Mouse (Mus musculus): Measurements from ENCODE around the gene Aoc1. TPM values are rescaled to one million over a fixed set of nuclear protein-coding genes. Genes with fewer than 3 reads are reported as not detected.

Aoc1 gene
- polyA plus RNA-seq, 1 experiment from 2014 or later = 0.11 TPM

GRCm38 (mm10) chr6:48909229-48909628, 36.5 kb downstream of the Aoc1 start:
- H3K4me2 ChIP-seq (ENCODE audit: low read depth, low read length) = no peak overlapping the region
- no peak overlapping the region for H3K27ac ChIP-seq (ENCODE audit: low read depth)
- no peak overlapping the region for H3K4me3 ChIP-seq (ENCODE audit: low read depth, low read length)
- no peaks in the 10 kb centered on the region for H3K27me3 ChIP-seq (ENCODE audit: insufficient read depth, low read length)
- H3K9ac ChIP-seq (replicated peaks) = no peak overlapping the region
- no peaks in the 10 kb centered on the region for H3K9me3 ChIP-seq (ENCODE audit: low read length)
- ATAC-seq = no peak
- TF ChIP-seq EP300 (IDR thresholded peaks at IDR 0.05; ENCODE audit: low read depth) (no peak), CTCF (IDR thresholded peaks at IDR 0.05; ENCODE audit: low read depth) (no peak)
- 74% methylated on average over 1 of the region's 1 CpGs for WGBS (ENCODE audit: insufficient replicate concordance)
- H3K36me3 ChIP-seq (replicated peaks; ENCODE audit: insufficient read depth, low read length) = no peaks in the 10 kb centered on the region
- H3K4me1 ChIP-seq (ENCODE audit: insufficient read depth) = no peaks in the 10 kb centered on the region
- DNase-seq = no peak

- Histone ChIP-seq H3K27me3 (ENCODE audit: insufficient read depth, low read length) (no peaks in the 10 kb centered on the region), H3K4me1 (ENCODE audit: insufficient read depth) (no peaks in the 10 kb centered on the region), H3K27ac (ENCODE audit: low read depth) (no peak overlapping the region), H3K9me3 (ENCODE audit: low read length) (no peaks in the 10 kb centered on the region), H3K36me3 (replicated peaks; ENCODE audit: insufficient read depth, low read length) (no peaks in the 10 kb centered on the region), H3K4me2 (ENCODE audit: low read depth, low read length) (no peak overlapping the region), H3K9ac (replicated peaks) (no peak overlapping the region), H3K4me3 (ENCODE audit: low read depth, low read length) (no peak overlapping the region)
- DNase-seq (no peak), ATAC-seq (no peak)
- no peak for TF ChIP-seq EP300 (IDR thresholded peaks at IDR 0.05; ENCODE audit: low read depth)
- TF ChIP-seq CTCF (IDR thresholded peaks at IDR 0.05; ENCODE audit: low read depth) = peak; percentile 65
- 17% methylated on average over 3 of the region's 3 CpGs for WGBS (ENCODE audit: insufficient replicate concordance)
Measured at GRCm38 (mm10) chr6:48912033-48912432, 39.3 kb downstream of the Aoc1 start.

GRCm38 (mm10) chr6:48913587-48913986, 40.9 kb downstream of the Aoc1 start:
- no peaks in the 10 kb centered on the region for H3K27me3 ChIP-seq (ENCODE audit: insufficient read depth, low read length)
- ATAC-seq = no peak
- H3K4me1 ChIP-seq (ENCODE audit: insufficient read depth) = no peaks in the 10 kb centered on the region
- no peaks in the 10 kb centered on the region for H3K9me3 ChIP-seq (ENCODE audit: low read length)
- H3K9ac ChIP-seq (replicated peaks) = no peak overlapping the region
- no peak overlapping the region for H3K4me3 ChIP-seq (ENCODE audit: low read depth, low read length)
- DNase-seq = no peak
- 86% methylated on average over 2 of the region's 2 CpGs for WGBS (ENCODE audit: insufficient replicate concordance)
- no peak for TF ChIP-seq EP300 (IDR thresholded peaks at IDR 0.05; ENCODE audit: low read depth)
- no peak for TF ChIP-seq CTCF (IDR thresholded peaks at IDR 0.05; ENCODE audit: low read depth)
- no peaks in the 10 kb centered on the region for H3K36me3 ChIP-seq (replicated peaks; ENCODE audit: insufficient read depth, low read length)
- no peak overlapping the region for H3K4me2 ChIP-seq (ENCODE audit: low read depth, low read length)
- H3K27ac ChIP-seq (ENCODE audit: low read depth) = no peak overlapping the region

- 70% methylated on average over 5 of the region's 5 CpGs for WGBS (ENCODE audit: insufficient replicate concordance)
Measured at GRCm38 (mm10) chr6:48929595-48929994, 56.9 kb downstream of the Aoc1 start, which contains the start of gene 1600015I10Rik. Gene 1600015I10Rik, plus strand, starts transcription at chr6:48929895.

GRCm38 (mm10) chr6:48949596-48949995, 76.9 kb downstream of the Aoc1 start:
- no peaks in the 10 kb centered on the region for H3K27me3 ChIP-seq (ENCODE audit: insufficient read depth, low read length)
- H3K4me1 ChIP-seq (ENCODE audit: insufficient read depth) = no peaks in the 10 kb centered on the region
- no peaks in the 10 kb centered on the region for H3K36me3 ChIP-seq (replicated peaks; ENCODE audit: insufficient read depth, low read length)
- 68% methylated on average over 2 of the region's 2 CpGs for WGBS (ENCODE audit: insufficient replicate concordance)
- no peaks in the 10 kb centered on the region for H3K9me3 ChIP-seq (ENCODE audit: low read length)
- no peak overlapping the region for H3K9ac ChIP-seq (replicated peaks)
- ATAC-seq = no peak
- TF ChIP-seq CTCF (IDR thresholded peaks at IDR 0.05; ENCODE audit: low read depth) (no peak), EP300 (IDR thresholded peaks at IDR 0.05; ENCODE audit: low read depth) (no peak)
- no peak overlapping the region for H3K27ac ChIP-seq (ENCODE audit: low read depth)
- no peak overlapping the region for H3K4me3 ChIP-seq (ENCODE audit: low read depth, low read length)
- no peak for DNase-seq
- H3K4me2 ChIP-seq (ENCODE audit: low read depth, low read length) = no peak overlapping the region

More at GRCm38 (mm10) chr6:48929595-48929994, 56.9 kb downstream of the Aoc1 start, which contains the start of gene 1600015I10Rik:
- Histone ChIP-seq H3K27me3 (ENCODE audit: insufficient read depth, low read length) (no peaks in the 10 kb centered on the region), H3K36me3 (replicated peaks; ENCODE audit: insufficient read depth, low read length) (no peaks in the 10 kb centered on the region), H3K9ac (replicated peaks) (no peak within 1 kb of the TSS), H3K4me1 (ENCODE audit: insufficient read depth) (no peaks in the 10 kb centered on the region), H3K4me3 (ENCODE audit: low read depth, low read length) (no peak within 1 kb of the TSS), H3K27ac (ENCODE audit: low read depth) (no peak within 1 kb of the TSS), H3K9me3 (ENCODE audit: low read length) (no peaks in the 10 kb centered on the region), H3K4me2 (ENCODE audit: low read depth, low read length) (no peak within 1 kb of the TSS)
- ATAC-seq (no peak), DNase-seq (no peak)
- no peak for TF ChIP-seq CTCF (IDR thresholded peaks at IDR 0.05; ENCODE audit: low read depth)
- no peak for TF ChIP-seq EP300 (IDR thresholded peaks at IDR 0.05; ENCODE audit: low read depth)

- ATAC-seq (no peak), DNase-seq (no peak)
- 79% methylated on average over 5 of the region's 5 CpGs for WGBS (ENCODE audit: insufficient replicate concordance)
- H3K27ac ChIP-seq (ENCODE audit: low read depth) = no peak overlapping the region
- no peak overlapping the region for H3K4me3 ChIP-seq (ENCODE audit: low read depth, low read length)
- no peak for TF ChIP-seq EP300 (IDR thresholded peaks at IDR 0.05; ENCODE audit: low read depth)
- TF ChIP-seq CTCF (IDR thresholded peaks at IDR 0.05; ENCODE audit: low read depth) = no peak
- no peaks in the 10 kb centered on the region for H3K27me3 ChIP-seq (ENCODE audit: insufficient read depth, low read length)
- H3K9me3 ChIP-seq (ENCODE audit: low read length) = no peaks in the 10 kb centered on the region
- no peak overlapping the region for H3K9ac ChIP-seq (replicated peaks)
- H3K4me2 ChIP-seq (ENCODE audit: low read depth, low read length) = no peak overlapping the region
- H3K4me1 ChIP-seq (ENCODE audit: insufficient read depth) = no peaks in the 10 kb centered on the region
- H3K36me3 ChIP-seq (replicated peaks; ENCODE audit: insufficient read depth, low read length) = no peaks in the 10 kb centered on the region
Measured at GRCm38 (mm10) chr6:48950676-48951075, 78.0 kb downstream of the Aoc1 start.

- Histone ChIP-seq H3K27me3 (ENCODE audit: insufficient read depth, low read length) (no peaks in the 10 kb centered on the region), H3K4me2 (ENCODE audit: low read depth, low read length) (no peak overlapping the region), H3K36me3 (replicated peaks; ENCODE audit: insufficient read depth, low read length) (no peaks in the 10 kb centered on the region), H3K27ac (ENCODE audit: low read depth) (no peak overlapping the region), H3K4me3 (ENCODE audit: low read depth, low read length) (no peak overlapping the region), H3K4me1 (ENCODE audit: insufficient read depth) (no peaks in the 10 kb centered on the region), H3K9me3 (ENCODE audit: low read length) (no peaks in the 10 kb centered on the region), H3K9ac (replicated peaks) (no peak overlapping the region)
- no peak for ATAC-seq
- WGBS (ENCODE audit: insufficient replicate concordance) = 44% methylated on average over 6 of the region's 6 CpGs
- DNase-seq = no peak
- TF ChIP-seq EP300 (IDR thresholded peaks at IDR 0.05; ENCODE audit: low read depth) = no peak
- no peak for TF ChIP-seq CTCF (IDR thresholded peaks at IDR 0.05; ENCODE audit: low read depth)
Measured at GRCm38 (mm10) chr6:48951630-48952029, 78.9 kb downstream of the Aoc1 start.
